Mouse (Mus musculus): Measurements from ENCODE around the gene 2900026A02Rik. TPM values are rescaled to one million over a fixed set of nuclear protein-coding genes. Genes with fewer than 3 reads are reported as not detected.

Gene 2900026A02Rik
- total RNA-seq, 2 experiments from 2014 or later = 21.2 to 23.3 TPM

GRCm38 (mm10) chr5:113100422-113100821 lies 120.6 kb downstream of the 2900026A02Rik start:
- DNase-seq (ENCODE audit: low spot score in 2 of 2) = no peak

GRCm38 (mm10) chr5:113099546-113099945 lies 121.5 kb downstream of the 2900026A02Rik start:
- DNase-seq (ENCODE audit: low spot score in 2 of 2) = peak; percentile 89 to 91

GRCm38 (mm10) chr5:113097551-113097950 lies 123.5 kb downstream of the 2900026A02Rik start:
- no peak for DNase-seq (ENCODE audit: low spot score in 2 of 2)

- no peak for DNase-seq (ENCODE audit: low spot score in 2 of 2)
These were observed 125.6 kb downstream of the 2900026A02Rik start for GRCm38 (mm10) chr5:113095456-113095855.

GRCm38 (mm10) chr5:113092406-113092805 lies 128.6 kb downstream of the 2900026A02Rik start:
- DNase-seq (ENCODE audit: low spot score in 2 of 2) = no peak

GRCm38 (mm10) chr5:113091162-113091561 lies 129.9 kb downstream of the 2900026A02Rik start:
- no peak for DNase-seq (ENCODE audit: low spot score in 2 of 2)

GRCm38 (mm10) chr5:113090750-113091149 lies 130.3 kb downstream of the 2900026A02Rik start:
- no peak for DNase-seq (ENCODE audit: low spot score in 2 of 2)

- no peak for DNase-seq (ENCODE audit: low spot score in 2 of 2)
These were observed 130.9 kb downstream of the 2900026A02Rik start for GRCm38 (mm10) chr5:113090077-113090690.

GRCm38 (mm10) chr5:113087465-113087864 lies 133.6 kb downstream of the 2900026A02Rik start:
- no peak for DNase-seq (ENCODE audit: low spot score in 2 of 2)

GRCm38 (mm10) chr5:113086990-113087389 lies 134.0 kb downstream of the 2900026A02Rik start:
- DNase-seq (ENCODE audit: low spot score in 2 of 2) = no peak

- no peak for DNase-seq (ENCODE audit: low spot score in 2 of 2)
These were observed 134.6 kb downstream of the 2900026A02Rik start for GRCm38 (mm10) chr5:113086439-113086838.

GRCm38 (mm10) chr5:113085931-113086330 lies 135.1 kb downstream of the 2900026A02Rik start:
- DNase-seq (ENCODE audit: low spot score in 2 of 2) = no peak

- no peak for DNase-seq (ENCODE audit: low spot score in 2 of 2)
These were observed 136.7 kb downstream of the 2900026A02Rik start for GRCm38 (mm10) chr5:113084309-113084708.

- DNase-seq (ENCODE audit: low spot score in 2 of 2) = no peak
These were observed 138.5 kb downstream of the 2900026A02Rik start for GRCm38 (mm10) chr5:113082356-113083168.

GRCm38 (mm10) chr5:113081439-113081838 lies 139.6 kb downstream of the 2900026A02Rik start, which contains the start of gene Crybb3:
TSS of gene Crybb3 (minus strand) at chr5:113081584.
- DNase-seq (ENCODE audit: low spot score in 2 of 2) = no peak

- no peak for DNase-seq (ENCODE audit: low spot score in 2 of 2)
These were observed 140.0 kb downstream of the 2900026A02Rik start for GRCm38 (mm10) chr5:113081020-113081419.

- DNase-seq (ENCODE audit: low spot score in 2 of 2) = no peak
These were observed 141.3 kb downstream of the 2900026A02Rik start for GRCm38 (mm10) chr5:113079783-113080182.

GRCm38 (mm10) chr5:113078686-113079085 lies 142.3 kb downstream of the 2900026A02Rik start:
- DNase-seq (ENCODE audit: low spot score in 2 of 2) = no peak

GRCm38 (mm10) chr5:113070017-113070416 lies 151.0 kb downstream of the 2900026A02Rik start, which contains the start of gene Crybb2:
TSS of gene Crybb2 (minus strand) at chr5:113070117.
- no peak for DNase-seq (ENCODE audit: low spot score in 2 of 2)

- peak; percentile 59 to 71 for DNase-seq (ENCODE audit: low spot score in 2 of 2)
These were observed 166.7 kb downstream of the 2900026A02Rik start for GRCm38 (mm10) chr5:113054308-113054707.

GRCm38 (mm10) chr5:113050581-113051185 lies 170.4 kb downstream of the 2900026A02Rik start:
- no peak for DNase-seq (ENCODE audit: low spot score in 2 of 2)

- no peak for DNase-seq (ENCODE audit: low spot score in 2 of 2)
These were observed 171.2 kb downstream of the 2900026A02Rik start for GRCm38 (mm10) chr5:113049876-113050275.

Measured in adrenal gland, postnatal 4 days (tissue).